Mouse (Mus musculus) intestine, embryonic 14.5 days (tissue): ENCODE data around the gene Nucb1. TPM values are rescaled to one million over a fixed set of nuclear protein-coding genes. Genes with fewer than 3 reads are reported as not detected.

Experiments
- ATAC-seq: fragments of 200-750 bp; cut with Nextera tagmentation; replicated peaks from 2 replicates; pipeline ENCODE4 v1.8.0; 2017; ENCODE audit warnings: low read depth, moderate number of reproducible peaks, moderate TSS enrichment, moderate library complexity; ENCODE audit not compliant: low FRiP score, low TSS enrichment
- DNase-seq: peaks from one replicate; pipeline ENCODE4 v3.0.0-alpha.2; 2018; ENCODE audit warnings: low spot score
- H3K27ac ChIP-seq: fragments of 300-500 bp; sonication (generic); 2 replicates; pipeline ENCODE4 v1.5.1; 2014; ENCODE audit warnings: low read depth, mild to moderate bottlenecking, control low read depth
- H3K27me3 ChIP-seq: fragments of 300-500 bp; sonication (generic); replicated peaks from 2 replicates; pipeline ENCODE4 v1.6.1; 2014; ENCODE audit warnings: low read length, control low read depth; ENCODE audit not compliant: control insufficient read depth, insufficient read depth
- H3K36me3 ChIP-seq: fragments of 300-500 bp; sonication (generic); 2 replicates; pipeline ENCODE4 v1.6.1; 2014; ENCODE audit warnings: low read length, control low read depth; ENCODE audit not compliant: control insufficient read depth, insufficient read depth
- H3K4me1 ChIP-seq: fragments of 300-500 bp; sonication (generic); replicated peaks from 2 replicates; pipeline ENCODE4 v1.6.1; 2014; ENCODE audit warnings: low read length, control low read depth, mixed read lengths; ENCODE audit not compliant: control insufficient read depth, insufficient read depth
- H3K4me2 ChIP-seq: fragments of 300-500 bp; sonication (generic); 2 replicates; pipeline ENCODE4 v1.6.1; 2014; ENCODE audit warnings: low read length
- H3K4me3 ChIP-seq: fragments of 300-500 bp; sonication (generic); 2 replicates; pipeline ENCODE4 v1.5.1; 2014; ENCODE audit warnings: low read depth, low read length, control low read depth, mixed read lengths
- H3K9ac ChIP-seq: fragments of 300-500 bp; sonication (generic); 2 replicates; pipeline ENCODE4 v1.6.1; 2014; ENCODE audit warnings: mild to moderate bottlenecking, low read length
- H3K9me3 ChIP-seq: fragments of 300-500 bp; sonication (generic); 2 replicates; pipeline ENCODE4 v1.6.1; 2016; ENCODE audit warnings: low read length, control low read depth; ENCODE audit not compliant: control insufficient read depth
- WGBS: fragments of 180-500 bp; shearing (Covaris S2); extraction: QIAGEN DNeasy Blood & Tissue Kit; methylation state at CpG from one replicate; pipeline ENCODE4 v1.1.7; 2014; 5-methylcytosine and 5-hydroxymethylcytosine counted together
- microRNA-seq: library from miRNA; unstranded; fragments of <30 nt; microRNA quantifications from one replicate; pipeline ENCODE4, GENCODE M21; 2016
- polyA plus RNA-seq: library from polyadenylated mRNA; unstranded; fragments of >200 nt; fragmentation: Nextera tagmentation; extraction: Ambion mirVana; gene quantifications from 2 replicates; pipeline ENCODE4 v1.2.1, GENCODE M21; 2014

Nucb1 gene
- polyA plus RNA-seq, 1 experiment from 2014 or later, result 192 TPM

DNA sequence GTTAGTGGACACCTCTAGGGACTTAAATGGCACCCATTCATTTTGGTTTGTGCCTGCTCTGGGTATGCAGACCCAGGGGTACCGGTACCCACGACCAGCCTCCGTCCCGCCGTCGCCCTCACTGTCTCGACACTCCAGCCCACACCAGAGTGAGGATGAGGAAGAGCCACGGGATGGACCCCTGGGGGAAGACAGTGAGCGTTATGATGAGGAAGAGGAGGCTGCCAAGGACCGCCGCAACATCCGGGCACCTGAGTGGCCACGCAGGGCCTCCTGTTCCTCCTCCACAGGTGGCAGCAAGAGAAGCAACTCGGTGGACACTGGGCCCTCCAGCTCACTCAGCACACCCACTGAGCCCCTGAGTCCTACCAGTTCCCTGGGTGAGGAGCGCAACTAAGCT is 55.2 kb downstream of the Nucb1 start:
- ATAC-seq (no peak), DNase-seq (no peak)
- Histone ChIP-seq H3K27ac (no peak overlapping the region), H3K9me3 (no peaks in the 10 kb centered on the region), H3K4me1 (peaks cover 16% of the 10 kb centered on the region), H3K27me3 (no peaks in the 10 kb centered on the region), H3K4me2 (no peak overlapping the region), H3K9ac (no peak overlapping the region), H3K4me3 (no peak overlapping the region), H3K36me3 (peaks cover 62% of the 10 kb centered on the region)
- WGBS, result 91% methylated on average over 15 of the region's 15 CpGs

DNA sequence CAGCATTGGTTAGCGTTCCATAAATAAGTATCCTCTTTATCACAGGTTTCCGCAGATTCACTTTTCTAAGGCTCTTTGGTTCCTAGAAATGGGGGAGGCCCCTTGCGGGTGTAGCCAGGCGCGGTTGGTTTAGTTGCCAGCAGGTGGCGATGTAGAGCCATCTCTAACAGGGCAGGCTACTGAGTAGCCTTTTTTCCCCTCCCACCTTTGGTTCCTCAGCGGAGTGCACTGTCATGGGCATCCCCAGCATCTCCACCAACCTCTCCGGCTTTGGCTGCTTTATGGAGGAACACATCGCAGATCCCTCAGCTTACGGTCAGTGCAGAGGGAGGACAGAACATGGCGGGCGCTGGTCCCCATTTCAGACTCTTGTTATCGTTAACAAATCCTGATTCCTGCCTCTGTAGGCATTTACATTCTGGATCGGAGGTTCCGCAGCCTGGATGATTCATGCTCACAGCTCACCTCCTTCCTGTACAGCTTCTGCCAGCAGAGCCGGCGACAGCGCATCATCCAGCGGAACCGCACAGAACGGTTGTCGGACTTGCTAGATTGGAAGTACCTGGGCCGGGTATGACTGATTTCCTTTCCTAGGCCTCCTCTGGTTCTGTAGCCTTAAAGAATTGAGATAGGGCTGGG is 58.7 kb downstream of the Nucb1 start:
- Histone ChIP-seq H3K27ac (no peak overlapping the region), H3K9ac (no peak overlapping the region), H3K4me1 (0 out of 2 replicates have a peak, but pooled peaks cover 5% of the 10 kb centered on the region), H3K4me3 (no peak overlapping the region), H3K9me3 (no peaks in the 10 kb centered on the region), H3K4me2 (no peak overlapping the region), H3K36me3 (peaks cover 60% of the 10 kb centered on the region), H3K27me3 (no peaks in the 10 kb centered on the region)
- DNase-seq (peak; percentile 93), ATAC-seq (peak; percentile 70)
- WGBS, result 53% methylated on average over 23 of the region's 23 CpGs

DNA sequence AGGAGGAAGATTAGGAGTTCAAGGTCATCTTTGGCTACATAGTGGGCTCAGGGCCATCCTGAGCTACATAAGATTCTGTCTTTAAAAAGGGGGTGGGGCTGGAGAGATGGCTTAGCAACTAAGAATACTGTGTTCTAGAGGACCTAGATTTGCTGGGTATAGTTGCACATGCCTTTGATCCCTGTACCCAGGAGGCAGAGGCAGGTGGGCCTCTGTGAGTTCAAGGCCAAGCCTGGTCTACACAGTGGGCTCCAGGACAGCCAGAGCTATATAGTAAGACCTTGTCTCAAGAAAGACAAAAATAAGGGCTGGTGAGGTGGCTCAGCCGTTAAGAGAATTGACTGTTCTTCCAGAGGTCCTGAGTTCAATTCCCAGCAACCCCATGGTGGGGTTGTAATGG is 60.2 kb downstream of the Nucb1 start:
- H3K27me3 ChIP-seq, result no peaks in the 10 kb centered on the region
- no peak overlapping the region for H3K4me3 ChIP-seq
- peaks cover 58% of the 10 kb centered on the region for H3K36me3 ChIP-seq
- H3K9me3 ChIP-seq, result no peaks in the 10 kb centered on the region
- no peak overlapping the region for H3K27ac ChIP-seq
- 87% methylated on average over 1 of the region's 1 CpGs for WGBS
- H3K9ac ChIP-seq, result no peak overlapping the region
- no peak for ATAC-seq
- DNase-seq, result no peak
- H3K4me1 ChIP-seq, result 0 out of 2 replicates have a peak, but pooled peaks cover 5% of the 10 kb centered on the region
- H3K4me2 ChIP-seq, result no peak overlapping the region

DNA sequence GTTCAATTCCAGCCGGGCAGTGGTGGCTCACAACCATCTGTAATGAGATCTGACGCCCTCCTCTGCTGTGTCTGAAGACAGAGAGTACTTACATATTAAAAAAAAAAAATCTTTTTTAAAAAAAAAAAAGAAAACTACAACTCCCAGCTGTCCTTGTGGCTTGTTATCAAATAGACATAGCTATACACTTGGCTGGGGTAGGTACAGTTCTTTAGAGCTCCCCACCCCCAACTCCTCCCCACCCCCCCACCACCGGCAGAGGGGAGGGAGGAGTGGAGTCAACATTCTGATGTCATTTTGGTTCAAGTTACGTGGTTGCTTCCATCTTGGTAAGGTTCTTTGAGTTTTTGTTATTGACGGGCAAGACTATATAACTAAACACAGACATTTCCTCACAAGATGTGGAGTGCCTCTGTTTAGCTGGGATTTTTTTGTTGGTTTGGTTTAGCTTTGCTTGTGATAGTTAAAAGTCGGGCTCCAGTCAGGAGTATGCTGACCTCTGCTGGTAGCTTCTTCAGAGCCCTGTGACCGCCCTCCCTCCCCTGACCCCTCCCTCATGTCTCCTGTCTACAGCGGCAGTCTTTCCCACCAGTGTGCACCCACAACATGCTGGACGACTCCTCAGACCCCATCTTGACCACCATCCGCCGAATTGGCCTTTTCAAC is 62.7 kb downstream of the Nucb1 start:
- no peak overlapping the region for H3K27ac ChIP-seq
- H3K4me3 ChIP-seq, result no peak overlapping the region
- ATAC-seq (no peak), DNase-seq (no peak)
- WGBS, result 31% methylated on average over 11 of the region's 11 CpGs
- H3K4me2 ChIP-seq, result no peak overlapping the region
- H3K36me3 ChIP-seq, result peaks cover 59% of the 10 kb centered on the region
- H3K27me3 ChIP-seq, result no peaks in the 10 kb centered on the region
- no peaks in the 10 kb centered on the region for H3K9me3 ChIP-seq
- no peak overlapping the region for H3K9ac ChIP-seq
- H3K4me1 ChIP-seq, result 0 out of 2 replicates have a peak, but pooled peaks cover 5% of the 10 kb centered on the region

DNA sequence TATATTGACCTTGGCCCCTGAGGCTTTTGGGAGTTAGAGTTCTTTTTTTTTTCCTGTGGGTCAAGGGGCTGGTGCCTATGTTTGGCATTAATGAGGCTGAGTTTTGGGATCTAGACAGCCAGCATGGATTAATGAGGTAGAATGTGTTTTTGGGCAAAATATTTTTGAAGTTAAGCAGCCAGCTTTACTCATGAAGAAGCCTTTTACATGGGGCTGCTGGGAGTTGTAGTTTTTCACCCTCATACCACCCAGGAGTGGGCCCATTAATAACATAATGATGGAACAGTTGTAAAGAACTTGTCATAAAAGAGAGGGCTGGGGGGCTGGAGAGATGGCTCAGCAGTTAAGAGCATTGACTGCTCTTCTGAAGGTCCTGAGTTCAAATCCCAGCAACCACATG is 63.6 kb downstream of the Nucb1 start:
- Histone ChIP-seq H3K4me1 (0 out of 2 replicates have a peak, but pooled peaks cover 5% of the 10 kb centered on the region), H3K9me3 (no peaks in the 10 kb centered on the region), H3K27me3 (no peaks in the 10 kb centered on the region), H3K9ac (no peak overlapping the region), H3K4me2 (no peak overlapping the region), H3K27ac (no peak overlapping the region), H3K4me3 (no peak overlapping the region), H3K36me3 (peaks cover 56% of the 10 kb centered on the region)
- DNase-seq, result no peak
- ATAC-seq, result no peak

DNA sequence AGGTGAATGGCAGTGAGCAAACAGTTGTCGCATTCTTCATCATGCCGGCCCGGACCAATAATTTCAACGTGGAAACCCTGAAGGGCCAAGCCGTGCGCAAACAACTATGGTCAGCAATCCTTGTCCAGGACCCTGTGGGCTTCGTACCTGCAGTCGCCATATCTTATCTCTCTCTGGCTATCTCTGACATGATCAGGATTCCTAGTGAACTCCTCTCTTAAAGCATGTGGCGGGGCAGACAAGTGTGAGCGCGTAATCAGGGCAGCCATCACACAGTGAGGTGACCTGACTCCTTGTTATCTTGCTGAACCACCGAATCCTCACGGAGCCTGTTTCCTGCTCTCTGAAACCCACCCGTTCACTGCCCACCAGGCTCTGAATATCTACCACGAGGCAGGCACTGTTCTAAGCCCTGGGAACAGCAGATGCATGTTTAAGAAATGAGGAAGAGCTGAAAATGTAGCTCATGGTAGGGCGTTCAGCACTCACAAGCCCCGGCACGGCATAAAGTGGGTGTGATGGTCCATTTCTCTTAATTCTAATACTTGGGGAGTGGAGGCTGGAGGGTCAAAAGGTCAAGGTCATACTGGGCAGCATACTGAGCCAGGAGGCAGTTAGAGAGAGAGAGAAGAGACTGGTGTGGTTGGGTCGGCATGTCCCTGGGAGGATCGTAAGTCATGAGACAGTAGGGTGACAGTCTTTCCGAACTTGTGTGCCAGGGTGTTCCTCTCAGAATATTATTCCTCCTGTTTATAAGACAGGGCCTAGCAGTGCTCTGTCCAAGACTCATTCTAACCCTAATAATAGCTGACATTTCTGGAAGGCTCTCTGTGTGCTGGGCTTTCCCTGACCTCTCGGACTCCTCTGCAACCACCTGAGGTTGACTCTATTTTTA is 66.4 kb downstream of the Nucb1 start:
- H3K27me3 ChIP-seq, result no peaks in the 10 kb centered on the region
- no peak for DNase-seq
- 82% methylated on average over 22 of the region's 22 CpGs for WGBS
- H3K4me2 ChIP-seq, result no peak overlapping the region
- no peaks in the 10 kb centered on the region for H3K9me3 ChIP-seq
- no peak overlapping the region for H3K27ac ChIP-seq
- H3K9ac ChIP-seq, result no peak overlapping the region
- H3K4me3 ChIP-seq, result no peak overlapping the region
- ATAC-seq, result no peak
- H3K4me1 ChIP-seq, result 0 out of 2 replicates have a peak, but pooled peaks cover 5% of the 10 kb centered on the region
- peaks cover 61% of the 10 kb centered on the region for H3K36me3 ChIP-seq

Small RNA genes lying within 50 kb of the gene (microRNA-seq; reads per million reads assigned to microRNA genes)
- gene Gm22133, result not detected

Other genes with a start within 250 kb of the Nucb1 start
- gene Slc6a21, start 232.9 kb downstream of the Nucb1 start, polyA plus RNA-seq, result not detected in 2 replicates
- gene Trpm4, start 176.6 kb downstream of the Nucb1 start, polyA plus RNA-seq, result 18.7 and 21.3 TPM in 2 replicates
- 0.58 and 0.63 TPM in 2 replicates for gene Hrc, start 175.1 kb downstream of the Nucb1 start, polyA plus RNA-seq
- 5.5 and 5.8 TPM in 2 replicates for gene Ppfia3, start 143.4 kb downstream of the Nucb1 start, polyA plus RNA-seq
- 3.0 and 3.2 TPM in 2 replicates for gene Lin7b, start 139.8 kb downstream of the Nucb1 start, polyA plus RNA-seq
- 77.1 and 86.0 TPM in 2 replicates for gene Snrnp70, start 114.7 kb downstream of the Nucb1 start, polyA plus RNA-seq
- 0.11 TPM in 1 of 2 replicates, not detected in the other for gene Kcna7, start 104.8 kb downstream of the Nucb1 start, polyA plus RNA-seq
- gene Ntf5, start 96.7 kb downstream of the Nucb1 start, polyA plus RNA-seq, result 2.3 and 3.9 TPM in 2 replicates
- gene Lhb, start 89.6 kb downstream of the Nucb1 start, polyA plus RNA-seq, result 0.38 and 0.47 TPM in 2 replicates
- gene Gys1, start 75.6 kb downstream of the Nucb1 start, polyA plus RNA-seq, result 36.0 and 36.2 TPM in 2 replicates
- 164 and 174 TPM in 2 replicates for gene Ruvbl2, start 72.3 kb downstream of the Nucb1 start, polyA plus RNA-seq
- gene Ftl1, start 50.5 kb downstream of the Nucb1 start, polyA plus RNA-seq, result 4,654 and 4,671 TPM in 2 replicates
- 134 and 139 TPM in 2 replicates for gene Bax, start 43.5 kb downstream of the Nucb1 start, polyA plus RNA-seq
- 1.8 and 2.3 TPM in 2 replicates for gene Tulp2, start 28.5 kb downstream of the Nucb1 start, polyA plus RNA-seq
- gene Gm45808, start 23.6 kb downstream of the Nucb1 start, polyA plus RNA-seq, result not detected in 2 replicates
- 2.9 and 3.5 TPM in 2 replicates for gene Dhdh, start 21.6 kb downstream of the Nucb1 start, polyA plus RNA-seq
- 14.7 and 15.0 TPM in 2 replicates for gene Ppp1r15a, start 15.9 kb upstream of the Nucb1 start, polyA plus RNA-seq
- 0.97 and 1.5 TPM in 2 replicates for gene Plekha4, start 15.9 kb upstream of the Nucb1 start, polyA plus RNA-seq
- 2.3 and 2.5 TPM in 2 replicates for gene Hsd17b14, start 44.5 kb upstream of the Nucb1 start, polyA plus RNA-seq
- gene Bcat2, start 59.7 kb upstream of the Nucb1 start, polyA plus RNA-seq, result 56.7 and 60.1 TPM in 2 replicates
- gene Fgf21, start 105.1 kb upstream of the Nucb1 start, polyA plus RNA-seq, result 0.19 and 0.58 TPM in 2 replicates
- gene Fut1, start 106.9 kb upstream of the Nucb1 start, polyA plus RNA-seq, result 0.65 and 0.70 TPM in 2 replicates
- 0.13 and 0.27 TPM in 2 replicates for gene Izumo1, start 111.4 kb upstream of the Nucb1 start, polyA plus RNA-seq
- gene Rasip1, start 117.1 kb upstream of the Nucb1 start, polyA plus RNA-seq, result 7.7 and 9.1 TPM in 2 replicates
- gene Mamstr, start 129.6 kb upstream of the Nucb1 start, polyA plus RNA-seq, result 5.1 and 6.8 TPM in 2 replicates
- 7.9 and 8.3 TPM in 2 replicates for gene Fut2, start 156.0 kb upstream of the Nucb1 start, polyA plus RNA-seq
- 0.80 and 0.83 TPM in 2 replicates for gene Ntn5, start 173.6 kb upstream of the Nucb1 start, polyA plus RNA-seq
- gene Sec1, start 184.0 kb upstream of the Nucb1 start, polyA plus RNA-seq, result 4.8 and 6.0 TPM in 2 replicates
- gene Car11, start 189.4 kb upstream of the Nucb1 start, polyA plus RNA-seq, result 7.3 and 8.2 TPM in 2 replicates
- 3.7 and 4.0 TPM in 2 replicates for gene Dbp, start 194.7 kb upstream of the Nucb1 start, polyA plus RNA-seq
- 1,434 and 1,450 TPM in 2 replicates for gene Rpl18, start 205.1 kb upstream of the Nucb1 start, polyA plus RNA-seq
- gene Sphk2, start 207.6 kb upstream of the Nucb1 start, polyA plus RNA-seq, result 27.3 and 28.1 TPM in 2 replicates
- 4.1 and 5.8 TPM in 2 replicates for gene Fam83e, start 210.8 kb upstream of the Nucb1 start, polyA plus RNA-seq
- 0.45 TPM in 1 of 2 replicates, not detected in the other for gene Spaca4, start 215.4 kb upstream of the Nucb1 start, polyA plus RNA-seq